Comparison of ENCODE assay signal across 8 mouse cellular contexts in the genomic region with DNA sequence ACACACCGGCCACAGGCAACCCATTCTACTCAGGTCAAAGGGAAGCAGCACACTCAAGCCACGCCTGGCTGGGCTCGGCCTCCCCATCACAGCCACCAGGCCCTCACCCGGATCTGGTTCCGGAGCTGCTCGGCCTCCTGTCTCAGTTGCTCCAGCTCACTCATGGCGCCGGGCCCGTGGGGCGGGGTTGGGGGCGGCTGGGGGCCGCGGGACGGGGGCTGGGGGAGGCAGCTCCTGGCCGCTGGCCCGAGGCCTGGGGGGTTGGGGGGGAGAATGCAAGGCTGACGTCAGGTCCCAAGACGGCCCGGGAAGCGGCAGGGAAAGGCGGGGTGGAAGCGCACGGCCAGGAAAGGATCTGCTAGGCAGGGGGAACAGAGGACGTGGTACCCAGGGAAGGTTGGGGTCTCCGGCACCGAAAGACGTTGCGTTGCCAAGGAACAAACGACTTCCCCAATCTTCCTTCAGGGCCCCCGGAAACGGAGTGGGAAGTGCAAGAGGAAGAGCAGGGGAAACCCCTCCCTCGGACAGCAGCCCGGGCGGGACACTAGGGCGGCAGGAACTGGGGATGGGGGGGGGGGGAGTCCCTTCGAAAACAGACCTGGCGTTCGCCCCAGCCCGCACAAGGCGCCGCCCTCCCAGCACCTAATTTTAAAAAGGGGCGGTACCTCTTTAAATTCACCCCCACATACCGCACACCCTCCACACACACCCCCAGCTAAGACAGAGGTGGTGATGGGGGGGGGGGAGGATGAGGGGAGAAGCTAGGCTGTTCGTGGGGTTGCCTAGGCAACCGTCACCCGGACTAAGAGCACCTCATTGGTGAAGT. TPM values are rescaled to one million over a fixed set of nuclear protein-coding genes. Genes with fewer than 3 reads are reported as not detected.
DNase-seq lines count a peak whose midpoint lies in the region; ATAC-seq and TF ChIP-seq lines count a peak whose summit lies in the region.

No protein-coding gene starts in this region.

- DNase-seq in 3134 (ENCODE audit: extremely low read depth, insufficient read length, low spot score), result peak; percentile 80
- peak; percentile 74 for DNase-seq in R1 (ENCODE audit: low read depth, low spot score)
- peak; percentile 81 for DNase-seq in embryonic facial prominence, embryonic 11.5 days (ENCODE audit: low spot score)
- DNase-seq in heart, adult 2 months, result peak; percentile 82 to 86
- DNase-seq in kidney, adult 8-10 months, result peak; percentile 58 to 69
- DNase-seq in liver, adult 2 months (ENCODE audit: extremely low read depth, low read depth, low spot score), result peak; percentile 29
- DNase-seq in stomach, postnatal 0 days (ENCODE audit: low spot score), result peak; percentile 74

- H3ac ChIP-seq in myocyte (ENCODE audit: control insufficient read depth, insufficient read length), result peak overlapping the region; percentile 15

- under 1% methylated on average over 43 of the region's 46 CpGs for WGBS in embryonic facial prominence, embryonic 11.5 days
- 1% methylated on average over 46 of the region's 46 CpGs for WGBS in heart, adult 2 months
- WGBS in liver, adult 2 months, result 14% methylated on average over 45 of the region's 46 CpGs
- WGBS in stomach, postnatal 0 days, result 1% methylated on average over 35 of the region's 46 CpGs

- H3K4me2 ChIP-seq in embryonic facial prominence, embryonic 11.5 days (ENCODE audit: low read depth, low read length), result peak overlapping the region; percentile 89
- H3K4me2 ChIP-seq in myocyte (ENCODE audit: low read depth), result peak overlapping the region; percentile 88
- peak overlapping the region; percentile 95 for H3K4me2 ChIP-seq in stomach, postnatal 0 days (replicated peaks; ENCODE audit: low read depth)

- H3K9me3 ChIP-seq in embryonic facial prominence, embryonic 11.5 days (replicated peaks; ENCODE audit: control insufficient read depth, low read length), result no peaks in the 10 kb centered on the region
- no peaks in the 10 kb centered on the region for H3K9me3 ChIP-seq in stomach, postnatal 0 days (ENCODE audit: control insufficient read depth, low read length)

- ATAC-seq in embryonic facial prominence, embryonic 11.5 days (replicated peaks; ENCODE audit: insufficient number of reproducible peaks, low FRiP score, low TSS enrichment, low read depth), result peak; percentile 34
- ATAC-seq in stomach, postnatal 0 days (ENCODE audit: low FRiP score, low TSS enrichment), result peak; percentile 15; the same call in 1 of the 2 replicates

- peak overlapping the region; percentile 84 for H3K27ac ChIP-seq in embryonic facial prominence, embryonic 11.5 days (replicated peaks; ENCODE audit: low read depth, low read length)
- peak overlapping the region; percentile 100 for H3K27ac ChIP-seq in heart, adult 2 months
- peak overlapping the region; percentile 51 for H3K27ac ChIP-seq in liver, adult 2 months (replicated peaks; ENCODE audit: insufficient read depth, low read depth, low read length)
- H3K27ac ChIP-seq in stomach, postnatal 0 days (replicated peaks), result peak overlapping the region; percentile 94

- peak overlapping the region; percentile 87 for H3K9ac ChIP-seq in embryonic facial prominence, embryonic 11.5 days (replicated peaks; ENCODE audit: low read length)
- H3K9ac ChIP-seq in heart, adult 2 months (ENCODE audit: low read depth, low read length), result peak overlapping the region; percentile 86
- H3K9ac ChIP-seq in liver, adult 2 months (ENCODE audit: low read depth, low read length), result peak overlapping the region; percentile 83
- H3K9ac ChIP-seq in stomach, postnatal 0 days (ENCODE audit: low read length), result peak overlapping the region; percentile 86

- TF ChIP-seq POLR2A in heart, adult 2 months (IDR thresholded peaks at IDR 0.05; ENCODE audit: insufficient read depth, low read depth, low read length), result no peak; the same call in 1 of the 2 replicates
- TF ChIP-seq POLR2A in liver, adult 2 months (IDR thresholded peaks at IDR 0.05; ENCODE audit: extremely low read depth, insufficient read depth, low read length), result no peak
- TF ChIP-seq POLR2A in myocyte (IDR thresholded peaks at IDR 0.05; ENCODE audit: insufficient read length, low read depth), result no peak

- TF ChIP-seq EP300 in heart, adult 2 months (IDR thresholded peaks at IDR 0.05; ENCODE audit: insufficient read depth, low read depth, low read length), result 0 out of 2 replicates have a peak, but pooled peaks have one; percentile 41
- no peak for TF ChIP-seq EP300 in stomach, postnatal 0 days (optimal IDR thresholded peaks at IDR 0.05)

- no peak for TF ChIP-seq CTCF in heart, adult 2 months (IDR thresholded peaks at IDR 0.05)
- TF ChIP-seq CTCF in liver, adult 2 months (IDR thresholded peaks at IDR 0.05; ENCODE audit: low read depth, low read length), result no peak
- no peak for TF ChIP-seq CTCF in stomach, postnatal 0 days (IDR thresholded peaks at IDR 0.05; ENCODE audit: low read depth)

- H3K27me3 ChIP-seq in embryonic facial prominence, embryonic 11.5 days (ENCODE audit: control insufficient read depth, insufficient read depth, low read length), result no peaks in the 10 kb centered on the region
- H3K27me3 ChIP-seq in heart, adult 2 months (ENCODE audit: control insufficient read depth, insufficient read depth, low read length), result no peaks in the 10 kb centered on the region
- no peaks in the 10 kb centered on the region for H3K27me3 ChIP-seq in liver, adult 2 months (ENCODE audit: control insufficient read depth, insufficient read depth, low read length)
- H3K27me3 ChIP-seq in myocyte (ENCODE audit: control insufficient read depth, insufficient read depth, insufficient read length), result no peaks in the 10 kb centered on the region
- H3K27me3 ChIP-seq in stomach, postnatal 0 days (ENCODE audit: control insufficient read depth, insufficient read depth, low read length), result no peaks in the 10 kb centered on the region

- peaks cover 5% of the 10 kb centered on the region; the same call in 1 of the 2 replicates for H3K79me2 ChIP-seq in heart, adult 2 months (replicated peaks; ENCODE audit: control insufficient read depth, insufficient read depth, low read length)
- H3K79me2 ChIP-seq in liver, adult 2 months (ENCODE audit: control insufficient read depth, insufficient read depth, low read length), result peaks cover 19% of the 10 kb centered on the region
- H3K79me2 ChIP-seq in myocyte (ENCODE audit: control insufficient read depth, insufficient read depth), result peaks cover 34% of the 10 kb centered on the region

- H3K4me3 ChIP-seq in embryonic facial prominence, embryonic 11.5 days (ENCODE audit: low read depth, low read length), result peak overlapping the region; percentile 84
- peak overlapping the region; percentile 72 for H3K4me3 ChIP-seq in heart, adult 2 months
- peak overlapping the region; percentile 78 for H3K4me3 ChIP-seq in liver, adult 2 months (ENCODE audit: insufficient read depth, low read depth, low read length)
- peak overlapping the region; percentile 100 for H3K4me3 ChIP-seq in myocyte
- H3K4me3 ChIP-seq in stomach, postnatal 0 days (ENCODE audit: low read depth, low read length), result peak overlapping the region; percentile 78

- peaks cover 15% of the 10 kb centered on the region for H3K36me3 ChIP-seq in embryonic facial prominence, embryonic 11.5 days (replicated peaks; ENCODE audit: control insufficient read depth, insufficient read depth, low read depth, low read length)
- no peaks in the 10 kb centered on the region for H3K36me3 ChIP-seq in heart, adult 2 months (ENCODE audit: control insufficient read depth, insufficient read depth, low read length)
- H3K36me3 ChIP-seq in liver, adult 2 months (ENCODE audit: control insufficient read depth, insufficient read depth, low read length), result peaks cover 11% of the 10 kb centered on the region
- H3K36me3 ChIP-seq in myocyte (ENCODE audit: control insufficient read depth, insufficient read depth), result no peaks in the 10 kb centered on the region
- peaks cover 26% of the 10 kb centered on the region for H3K36me3 ChIP-seq in stomach, postnatal 0 days (ENCODE audit: control insufficient read depth, insufficient read depth, low read length)

- peaks cover 3% of the 10 kb centered on the region; the same call in 1 of the 2 replicates for H3K4me1 ChIP-seq in embryonic facial prominence, embryonic 11.5 days (ENCODE audit: control insufficient read depth, insufficient read depth, low read length)
- peaks cover 2% of the 10 kb centered on the region; the same call in 1 of the 2 replicates for H3K4me1 ChIP-seq in heart, adult 2 months (ENCODE audit: control insufficient read depth, insufficient read depth, low read length)
- H3K4me1 ChIP-seq in liver, adult 2 months (ENCODE audit: control insufficient read depth, insufficient read depth, low read length), result peaks cover 7% of the 10 kb centered on the region; the same call in 1 of the 2 replicates
- peaks cover 2% of the 10 kb centered on the region for H3K4me1 ChIP-seq in stomach, postnatal 0 days (replicated peaks; ENCODE audit: control insufficient read depth, insufficient read depth)

- intact Hi-C loops in heart, adult 2 months (cut with DNase I), result loop anchor here (1.0 to 5.0 kb wide), 3 partner anchors 20 to 216 kb away; a partner anchor contains a TSS

RNA-seq across cellular contexts. Expression of a gene that starts 2.2 kb away (rescaled TPM):
- polyA plus RNA-seq in embryonic facial prominence, embryonic 11.5 days (2014; fragmentation: Nextera tagmentation; extraction: Ambion mirVana), result 0.63 and 0.95 TPM in 2 replicates
- not detected for total RNA-seq in heart, adult 2 months (2021)
- polyA plus RNA-seq in heart, adult 2 months (2012; rRNA removed), result not detected in 2 replicates
- not detected in 2 replicates for total RNA-seq in liver, adult 2 months (2014; rRNA removed)
- polyA plus RNA-seq in liver, adult 2 months (2012; rRNA removed), result not detected in 2 replicates
- polyA plus RNA-seq in myocyte (2012; fragmentation: generic; extraction: Trizol), result not detected
- not detected in 2 replicates for polyA plus RNA-seq in stomach, postnatal 0 days (2015; fragmentation: Nextera tagmentation; extraction: Ambion mirVana)

RNA-seq across cellular contexts. Expression of a gene that starts 2.5 kb away (rescaled TPM):
- polyA plus RNA-seq in embryonic facial prominence, embryonic 11.5 days (2014; fragmentation: Nextera tagmentation; extraction: Ambion mirVana), result 352 and 367 TPM in 2 replicates
- total RNA-seq in heart, adult 2 months (2021), result 100 to 1,000 TPM; 222 to 249 TPM
- 395 and 448 TPM in 2 replicates for polyA plus RNA-seq in heart, adult 2 months (2012; rRNA removed)
- total RNA-seq in liver, adult 2 months (2014; rRNA removed), result 87.2 and 134 TPM in 2 replicates
- 332 and 431 TPM in 2 replicates for polyA plus RNA-seq in liver, adult 2 months (2012; rRNA removed)
- polyA plus RNA-seq in myocyte (2012; fragmentation: generic; extraction: Trizol), result 632 TPM
- 345 and 374 TPM in 2 replicates for polyA plus RNA-seq in stomach, postnatal 0 days (2015; fragmentation: Nextera tagmentation; extraction: Ambion mirVana)

RNA-seq across cellular contexts. Expression of a gene that starts 12.5 kb away (rescaled TPM):
- 8.5 and 8.7 TPM in 2 replicates for polyA plus RNA-seq in embryonic facial prominence, embryonic 11.5 days (2014; fragmentation: Nextera tagmentation; extraction: Ambion mirVana)
- total RNA-seq in heart, adult 2 months (2021), result 10 to 100 TPM; 24.4 to 29.1 TPM
- polyA plus RNA-seq in heart, adult 2 months (2012; rRNA removed), result 19.6 and 21.0 TPM in 2 replicates
- total RNA-seq in liver, adult 2 months (2014; rRNA removed), result 2.7 and 4.2 TPM in 2 replicates
- polyA plus RNA-seq in liver, adult 2 months (2012; rRNA removed), result 9.3 and 14.0 TPM in 2 replicates
- 9.6 TPM for polyA plus RNA-seq in myocyte (2012; fragmentation: generic; extraction: Trizol)
- 5.2 and 6.0 TPM in 2 replicates for polyA plus RNA-seq in stomach, postnatal 0 days (2015; fragmentation: Nextera tagmentation; extraction: Ambion mirVana)

RNA-seq across cellular contexts. Expression of a gene that starts 22.5 kb away (rescaled TPM):
- polyA plus RNA-seq in embryonic facial prominence, embryonic 11.5 days (2014; fragmentation: Nextera tagmentation; extraction: Ambion mirVana), result 6.5 and 9.3 TPM in 2 replicates
- not detected for total RNA-seq in heart, adult 2 months (2021)
- 0.32 TPM in 1 of 2 replicates, not detected in the other for polyA plus RNA-seq in heart, adult 2 months (2012; rRNA removed)
- not detected in 2 replicates for total RNA-seq in liver, adult 2 months (2014; rRNA removed)
- polyA plus RNA-seq in liver, adult 2 months (2012; rRNA removed), result not detected in 2 replicates
- not detected for polyA plus RNA-seq in myocyte (2012; fragmentation: generic; extraction: Trizol)
- polyA plus RNA-seq in stomach, postnatal 0 days (2015; fragmentation: Nextera tagmentation; extraction: Ambion mirVana), result 2.3 and 2.7 TPM in 2 replicates

RNA-seq across cellular contexts. Expression of a gene that starts 28.5 kb away (rescaled TPM):
- 54.0 and 55.9 TPM in 2 replicates for polyA plus RNA-seq in embryonic facial prominence, embryonic 11.5 days (2014; fragmentation: Nextera tagmentation; extraction: Ambion mirVana)
- 10 to 100 TPM; 13.4 to 13.9 TPM for total RNA-seq in heart, adult 2 months (2021)
- polyA plus RNA-seq in heart, adult 2 months (2012; rRNA removed), result 22.7 and 25.6 TPM in 2 replicates
- 5.9 and 8.0 TPM in 2 replicates for total RNA-seq in liver, adult 2 months (2014; rRNA removed)
- polyA plus RNA-seq in liver, adult 2 months (2012; rRNA removed), result 15.4 and 17.8 TPM in 2 replicates
- 53.0 TPM for polyA plus RNA-seq in myocyte (2012; fragmentation: generic; extraction: Trizol)
- 37.9 and 39.9 TPM in 2 replicates for polyA plus RNA-seq in stomach, postnatal 0 days (2015; fragmentation: Nextera tagmentation; extraction: Ambion mirVana)

Comparison
In these comparisons a context has a peak if more than half of its experiments do, and no peak if none do; other contexts are left out.
1. Peak in every context shown above with its lines: DNase-seq, ATAC-seq, H3K4me3 ChIP-seq and H3K27ac ChIP-seq.
2. DNase-seq: peak in every context shown above with its lines; median percentile 84 in heart, adult 2 months; 81 in embryonic facial prominence, embryonic 11.5 days; 80 in 3134; 74 in R1; 74 in stomach, postnatal 0 days; 64 in kidney, adult 8-10 months; 29 in liver, adult 2 months.